Mouse (Mus musculus) G1E (cell line): ENCODE data around the gene Olfr617.

Experiments used
- CTCF ChIP-seq: IDR thresholded peaks from 2 replicates; pipeline ENCODE4 v1.5.1; 2012; ENCODE audit warnings: low read depth, low read length, inconsistent platforms, mixed read lengths
- GATA1 ChIP-seq: IDR thresholded peaks from 2 replicates; pipeline ENCODE4 v1.6.1; 2012; ENCODE audit warnings: borderline replicate concordance, low read length, inconsistent platforms, mixed read lengths
- POLR2AphosphoS5 ChIP-seq: IDR thresholded peaks from 2 replicates; pipeline ENCODE4 v1.6.1; 2012; ENCODE audit warnings: low read depth, low read length, inconsistent platforms; ENCODE audit not compliant: insufficient replicate concordance
- TAL1 ChIP-seq: conservative IDR thresholded peaks from 2 replicates; pipeline ENCODE4 v1.6.1; 2012; ENCODE audit warnings: low read depth, low read length, inconsistent platforms, mixed read lengths

DNA sequence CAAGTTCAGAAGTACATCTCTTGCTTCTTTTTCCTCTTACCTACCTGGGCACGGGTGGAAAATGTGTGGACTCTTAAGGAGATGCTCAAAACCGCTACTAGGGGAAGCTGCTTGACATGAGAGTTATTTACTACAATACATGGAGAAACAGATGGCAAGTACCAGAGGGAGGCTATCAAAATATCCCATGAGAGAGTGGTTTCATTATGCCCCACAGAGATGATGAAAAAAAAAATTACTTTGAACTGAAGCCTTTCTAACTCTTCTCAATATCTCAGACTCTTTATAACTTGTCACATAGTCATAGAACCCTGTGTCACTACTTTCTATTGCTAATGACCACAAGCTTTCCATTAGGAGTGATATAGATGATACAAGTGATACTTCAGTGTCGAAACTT is 3.8 kb upstream of the Olfr617 start, which contains the start of gene Olfr616:
- TF ChIP-seq CTCF = no peak
- no peak for TF ChIP-seq POLR2AphosphoS5
- no peak for TF ChIP-seq TAL1
- no peak for TF ChIP-seq GATA1
